Mouse (Mus musculus) forebrain, embryonic 16.5 days (tissue): ENCODE measurements around the gene Abca7. TPM values are rescaled to one million over a fixed set of nuclear protein-coding genes. Genes with fewer than 3 reads are reported as not detected.

Experiments
- ATAC-seq: fragments of 200-750 bp; cut with Nextera tagmentation; 2 replicates; pipeline ENCODE4 v1.8.0; 2017; ENCODE audit warnings: mild to moderate bottlenecking, moderate library complexity
- H3K27ac ChIP-seq: fragments of 300-500 bp; sonication (generic); 2 replicates; pipeline ENCODE4 v1.5.1; 2014; ENCODE audit warnings: low read length, control low read depth
- H3K27me3 ChIP-seq: fragments of 300-500 bp; sonication (generic); replicated peaks from 2 replicates; pipeline ENCODE4 v1.6.1; 2014; ENCODE audit warnings: low read length; ENCODE audit not compliant: control insufficient read depth, insufficient read depth
- H3K36me3 ChIP-seq: fragments of 300-500 bp; sonication (generic); 2 replicates; pipeline ENCODE4 v1.6.1; 2014; ENCODE audit not compliant: control insufficient read depth, insufficient read depth
- H3K4me1 ChIP-seq: fragments of 300-500 bp; sonication (generic); replicated peaks from 2 replicates; pipeline ENCODE4 v1.6.1; 2014; ENCODE audit warnings: low read length; ENCODE audit not compliant: control insufficient read depth, insufficient read depth
- H3K4me2 ChIP-seq: fragments of 300-500 bp; sonication (generic); 2 replicates; pipeline ENCODE4 v1.6.1; 2014; ENCODE audit warnings: mild to moderate bottlenecking, low read length, control low read depth
- H3K4me3 ChIP-seq: fragments of 300-500 bp; sonication (generic); replicated peaks from 2 replicates; pipeline ENCODE4 v1.5.1; 2014; ENCODE audit warnings: mild to moderate bottlenecking, low read length, control low read depth
- H3K9ac ChIP-seq: fragments of 300-500 bp; sonication (generic); replicated peaks from 2 replicates; pipeline ENCODE4 v1.6.1; 2014; ENCODE audit warnings: low read depth, low read length, control low read depth
- H3K9me3 ChIP-seq: fragments of 300-500 bp; sonication (generic); 2 replicates; pipeline ENCODE4 v1.6.1; 2016; ENCODE audit warnings: low read length; ENCODE audit not compliant: control insufficient read depth
- WGBS: fragments of 180-500 bp; shearing (Covaris S2); extraction: QIAGEN DNeasy Blood & Tissue Kit; methylation state at CpG from one replicate; pipeline ENCODE4 v1.1.7; 2014; 5-methylcytosine and 5-hydroxymethylcytosine counted together
- polyA plus RNA-seq: library from polyadenylated mRNA; unstranded; fragments of >200 nt; fragmentation: Nextera tagmentation; extraction: Ambion mirVana; gene quantifications from 2 replicates; pipeline ENCODE4 v1.2.1, GENCODE M21; 2015

Gene Abca7
- polyA plus RNA-seq, 1 experiment from 2014 or later, result 4.7 TPM

DNA sequence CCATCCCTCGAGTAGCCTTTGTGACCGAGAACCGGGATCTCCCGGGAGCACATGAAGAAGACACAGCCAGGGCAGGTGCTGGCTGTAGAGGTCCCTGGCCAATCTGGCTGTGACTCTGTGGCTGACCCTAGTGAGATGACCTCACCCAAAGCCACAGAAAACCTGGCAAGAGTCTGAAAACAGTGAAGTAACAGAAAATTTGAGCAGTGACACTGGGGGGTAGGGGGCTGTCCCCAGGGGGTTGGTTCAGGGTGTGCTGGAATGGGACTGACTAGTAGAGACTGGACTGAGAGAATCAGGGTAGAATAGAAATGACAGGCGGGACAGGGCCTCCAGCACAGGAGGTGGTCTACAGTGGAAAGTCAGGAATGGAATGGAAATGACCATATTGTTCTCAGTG is 13.1 kb upstream of the Abca7 start:
- 76% methylated on average over 5 of the region's 5 CpGs for WGBS

DNA sequence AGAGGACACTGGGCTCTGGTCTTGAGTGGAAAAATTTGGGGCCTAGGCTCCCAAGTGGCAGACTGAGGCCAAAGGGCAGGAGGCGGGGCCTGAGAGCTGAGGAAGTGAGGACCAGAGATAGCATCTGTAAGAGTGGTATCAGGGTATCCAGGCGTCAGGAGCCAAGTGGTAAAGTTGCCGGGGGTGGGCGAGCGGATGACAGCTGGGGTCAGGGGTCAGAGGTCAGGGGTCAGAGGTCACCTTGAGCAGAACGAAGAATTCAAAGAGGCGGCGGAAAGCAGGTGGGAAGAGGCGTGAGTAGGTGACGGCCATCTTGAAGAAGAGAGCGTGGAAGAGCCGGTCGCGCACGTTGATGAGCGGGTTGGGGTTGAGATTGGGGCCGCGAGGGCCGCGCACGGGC is 12.6 kb upstream of the Abca7 start:
- Histone ChIP-seq H3K27ac (peak overlapping the region; percentile 96), H3K4me1 (peaks cover 40% of the 10 kb centered on the region), H3K36me3 (0 out of 2 replicates have a peak, but pooled peaks cover 4% of the 10 kb centered on the region), H3K9me3 (no peaks in the 10 kb centered on the region), H3K4me2 (peak overlapping the region; percentile 99), H3K9ac (peak overlapping the region; percentile 89), H3K4me3 (peak overlapping the region; percentile 83), H3K27me3 (peaks cover 18% of the 10 kb centered on the region)
- ATAC-seq, result no peak
- 1% methylated on average over 21 of the region's 21 CpGs for WGBS

More for the DNA sequence above, 13.1 kb upstream of the Abca7 start:
- H3K9ac ChIP-seq, result peak overlapping the region; percentile 89
- H3K27ac ChIP-seq, result no peak overlapping the region
- peaks cover 8% of the 10 kb centered on the region for H3K36me3 ChIP-seq
- peaks cover 36% of the 10 kb centered on the region for H3K4me1 ChIP-seq
- no peak for ATAC-seq
- no peaks in the 10 kb centered on the region for H3K9me3 ChIP-seq
- peak overlapping the region; percentile 99 for H3K4me2 ChIP-seq
- peak overlapping the region; percentile 83 for H3K4me3 ChIP-seq
- H3K27me3 ChIP-seq, result peaks cover 13% of the 10 kb centered on the region

DNA sequence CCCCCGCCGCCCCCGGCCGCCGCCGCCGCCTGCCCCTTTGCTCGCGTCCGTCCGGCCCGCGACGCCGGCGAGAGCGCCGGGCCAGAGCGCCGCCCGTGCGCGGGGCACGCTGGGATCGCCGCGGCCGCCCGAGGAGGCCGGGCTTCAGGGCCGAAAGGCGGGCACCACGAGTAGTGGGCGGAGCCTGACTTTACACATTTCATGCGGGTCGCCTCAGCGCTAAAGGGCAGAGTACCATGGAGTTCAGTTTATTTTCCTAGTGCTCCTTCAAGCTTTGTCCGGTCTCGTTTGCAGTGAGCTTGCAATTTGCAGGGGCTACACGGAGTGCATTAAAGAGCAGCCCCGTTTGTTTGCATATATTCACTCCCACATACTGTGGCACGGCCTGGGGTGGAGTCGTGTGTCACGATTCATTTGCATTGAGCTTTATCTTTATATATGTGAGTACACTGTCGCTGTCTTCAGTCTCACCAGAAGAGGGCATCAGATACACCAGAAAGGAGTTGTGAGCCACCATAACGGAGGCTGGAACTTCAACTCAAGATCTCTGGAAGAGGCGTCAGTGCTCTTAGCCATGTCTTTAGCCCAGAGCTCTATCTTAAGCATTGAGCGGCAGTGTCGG is 12.0 kb upstream of the Abca7 start, which contains the start of gene Tmem259:
Gene Tmem259 (minus strand): TSS at position 136 of the 622 bp plus-strand sequence.
- WGBS, result under 1% methylated on average over 30 of the region's 49 CpGs
- Histone ChIP-seq H3K9ac (peak within 1 kb of the TSS; percentile 89), H3K9me3 (no peaks in the 10 kb centered on the region), H3K27ac (peak within 1 kb of the TSS; percentile 96), H3K4me3 (peak within 1 kb of the TSS; percentile 83), H3K4me2 (peak within 1 kb of the TSS; percentile 99), H3K36me3 (no peaks in the 10 kb centered on the region), H3K27me3 (peaks cover 24% of the 10 kb centered on the region), H3K4me1 (peaks cover 40% of the 10 kb centered on the region)
- peak; percentile 81 for ATAC-seq

DNA sequence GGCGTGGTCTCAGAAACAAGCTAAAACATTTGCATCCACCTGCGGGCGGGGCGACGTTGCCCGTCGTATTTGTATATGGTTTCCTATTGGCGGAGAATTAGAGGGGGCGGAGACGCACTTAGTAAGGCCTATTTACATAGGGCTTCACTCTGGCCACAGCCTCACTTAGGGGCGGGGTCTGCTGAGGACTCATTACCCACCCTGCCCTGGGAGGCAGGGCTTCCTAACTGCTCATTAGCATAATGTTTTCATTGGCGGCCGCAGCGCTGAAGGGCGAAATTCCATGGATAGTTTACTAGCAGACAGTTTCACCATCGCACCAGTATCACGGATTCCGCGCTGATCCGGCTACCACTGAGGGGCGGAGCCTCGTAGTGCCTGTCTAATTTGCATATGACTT is 11.4 kb upstream of the Abca7 start:
- H3K27ac ChIP-seq, result peak overlapping the region; percentile 96
- peak overlapping the region; percentile 83 for H3K4me3 ChIP-seq
- peak overlapping the region; percentile 89 for H3K9ac ChIP-seq
- no peaks in the 10 kb centered on the region for H3K36me3 ChIP-seq
- H3K9me3 ChIP-seq, result no peaks in the 10 kb centered on the region
- WGBS, result under 1% methylated on average over 22 of the region's 22 CpGs
- peak overlapping the region; percentile 99 for H3K4me2 ChIP-seq
- H3K27me3 ChIP-seq, result peaks cover 30% of the 10 kb centered on the region
- peaks cover 40% of the 10 kb centered on the region for H3K4me1 ChIP-seq
- peak; percentile 95 for ATAC-seq

DNA sequence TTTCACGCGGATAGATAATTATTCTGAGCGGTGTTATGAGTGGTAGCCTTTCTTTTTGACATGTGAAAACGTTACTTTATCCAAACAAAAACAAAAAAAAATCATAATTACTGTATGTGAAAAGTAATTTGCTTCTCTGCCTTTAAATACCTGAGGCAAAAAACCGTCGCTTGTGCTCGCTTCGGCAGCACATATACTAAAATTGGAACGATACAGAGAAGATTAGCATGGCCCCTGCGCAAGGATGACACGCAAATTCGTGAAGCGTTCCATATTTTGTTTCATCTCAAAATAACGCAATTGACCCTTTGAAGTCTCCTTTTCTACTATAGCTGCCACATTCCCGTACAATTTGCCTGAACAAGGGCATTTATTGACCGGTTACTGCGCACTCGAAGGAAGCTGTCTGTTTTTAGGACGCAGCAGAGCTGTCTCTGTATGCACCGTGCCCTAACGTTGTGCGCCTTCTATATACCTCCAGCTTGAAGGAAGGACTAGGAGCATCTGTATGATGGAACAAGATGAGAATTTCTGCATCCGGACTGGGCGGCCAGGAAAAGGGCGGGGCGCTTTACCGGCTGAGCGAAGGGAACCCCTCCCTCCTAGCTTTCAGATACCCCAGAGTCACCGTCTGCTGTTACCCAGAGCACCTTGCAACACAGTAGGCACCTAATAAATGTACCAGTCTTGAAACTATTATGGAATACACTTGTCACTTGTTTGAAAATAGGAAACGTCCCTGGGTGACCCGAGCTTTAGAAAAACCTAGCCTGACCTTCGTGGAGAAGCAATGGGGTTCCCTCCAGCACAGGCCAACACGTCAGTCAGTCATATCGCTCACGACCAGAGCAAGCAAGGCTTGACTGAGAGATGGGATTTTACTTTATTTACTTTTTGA is 10.7 kb upstream of the Abca7 start:
- Histone ChIP-seq H3K4me3 (peak overlapping the region; percentile 83), H3K4me1 (peaks cover 40% of the 10 kb centered on the region), H3K27me3 (peaks cover 34% of the 10 kb centered on the region), H3K36me3 (no peaks in the 10 kb centered on the region), H3K4me2 (peak overlapping the region; percentile 99), H3K27ac (peak overlapping the region; percentile 96), H3K9me3 (no peaks in the 10 kb centered on the region), H3K9ac (peak overlapping the region; percentile 89)
- WGBS, result 4% methylated on average over 35 of the region's 35 CpGs
- ATAC-seq, result peak; percentile 24; the same call in 1 of the 2 replicates

DNA sequence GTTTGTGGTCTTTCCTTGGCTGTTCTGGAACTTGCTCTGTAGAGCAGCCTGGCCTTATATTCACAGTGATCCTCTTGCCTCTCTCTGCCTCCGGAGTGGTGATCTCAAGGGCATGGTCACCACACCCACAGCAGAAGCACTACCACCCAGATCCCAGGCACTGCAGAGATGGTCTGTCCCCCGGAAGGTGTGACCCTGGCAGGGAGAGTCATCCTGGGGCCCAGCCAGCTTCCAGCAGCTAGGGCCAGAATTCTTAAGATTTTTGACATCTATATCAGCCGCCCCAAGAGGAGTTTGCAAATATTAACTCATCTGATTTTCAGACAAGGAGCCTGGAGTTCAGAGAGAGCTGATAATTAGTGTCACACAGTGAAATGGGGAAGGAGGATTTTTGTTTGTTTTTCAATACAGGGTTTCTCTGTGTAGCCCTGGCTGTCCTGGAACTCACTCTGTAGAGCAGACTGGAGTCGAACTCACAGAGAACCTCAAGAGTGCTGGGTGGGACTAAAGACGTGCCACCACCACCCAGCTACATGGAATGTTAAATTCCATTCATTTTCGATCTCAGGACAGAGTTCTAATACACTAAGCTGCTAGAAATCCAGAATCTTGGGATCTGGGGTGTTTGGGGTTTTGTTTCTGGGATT is 9.9 kb upstream of the Abca7 start:
- Histone ChIP-seq H3K27me3 (peaks cover 38% of the 10 kb centered on the region), H3K27ac (peak overlapping the region; percentile 96; the same call in 1 of the 2 replicates), H3K9ac (peak overlapping the region; percentile 89; the same call in 1 of the 2 replicates), H3K4me2 (peak overlapping the region; percentile 99), H3K9me3 (peaks cover 5% of the 10 kb centered on the region; the same call in 1 of the 2 replicates), H3K4me1 (peaks cover 37% of the 10 kb centered on the region), H3K4me3 (peak overlapping the region; percentile 83), H3K36me3 (no peaks in the 10 kb centered on the region)
- WGBS, result 48% methylated on average over 6 of the region's 6 CpGs
- ATAC-seq, result no peak

DNA sequence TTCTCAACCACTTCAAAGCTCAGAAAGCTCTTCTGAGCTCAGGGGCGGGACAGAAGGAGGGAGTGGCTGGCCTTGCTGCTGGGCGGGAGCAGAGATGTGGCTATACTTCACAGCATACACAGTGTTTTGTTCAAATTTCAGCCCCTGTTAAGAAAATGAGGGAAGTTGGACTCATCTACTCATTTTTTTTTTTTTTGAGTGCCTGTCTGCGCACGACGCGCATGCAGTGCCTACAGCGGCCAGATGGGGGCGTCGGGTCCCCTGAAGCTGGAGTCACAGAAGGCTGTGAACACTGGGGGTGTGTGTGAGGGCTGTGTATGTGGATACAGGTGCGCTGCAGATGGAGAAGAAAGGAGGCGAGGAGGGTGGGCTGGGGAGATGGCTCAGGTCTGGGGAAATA is 9.3 kb upstream of the Abca7 start:
- WGBS, result 1% methylated on average over 11 of the region's 11 CpGs
- Histone ChIP-seq H3K9me3 (peaks cover 5% of the 10 kb centered on the region; the same call in 1 of the 2 replicates), H3K4me2 (no peak overlapping the region), H3K9ac (no peak overlapping the region), H3K27ac (no peak overlapping the region), H3K4me3 (no peak overlapping the region), H3K36me3 (no peaks in the 10 kb centered on the region), H3K4me1 (peaks cover 32% of the 10 kb centered on the region), H3K27me3 (peaks cover 38% of the 10 kb centered on the region)
- no peak for ATAC-seq

DNA sequence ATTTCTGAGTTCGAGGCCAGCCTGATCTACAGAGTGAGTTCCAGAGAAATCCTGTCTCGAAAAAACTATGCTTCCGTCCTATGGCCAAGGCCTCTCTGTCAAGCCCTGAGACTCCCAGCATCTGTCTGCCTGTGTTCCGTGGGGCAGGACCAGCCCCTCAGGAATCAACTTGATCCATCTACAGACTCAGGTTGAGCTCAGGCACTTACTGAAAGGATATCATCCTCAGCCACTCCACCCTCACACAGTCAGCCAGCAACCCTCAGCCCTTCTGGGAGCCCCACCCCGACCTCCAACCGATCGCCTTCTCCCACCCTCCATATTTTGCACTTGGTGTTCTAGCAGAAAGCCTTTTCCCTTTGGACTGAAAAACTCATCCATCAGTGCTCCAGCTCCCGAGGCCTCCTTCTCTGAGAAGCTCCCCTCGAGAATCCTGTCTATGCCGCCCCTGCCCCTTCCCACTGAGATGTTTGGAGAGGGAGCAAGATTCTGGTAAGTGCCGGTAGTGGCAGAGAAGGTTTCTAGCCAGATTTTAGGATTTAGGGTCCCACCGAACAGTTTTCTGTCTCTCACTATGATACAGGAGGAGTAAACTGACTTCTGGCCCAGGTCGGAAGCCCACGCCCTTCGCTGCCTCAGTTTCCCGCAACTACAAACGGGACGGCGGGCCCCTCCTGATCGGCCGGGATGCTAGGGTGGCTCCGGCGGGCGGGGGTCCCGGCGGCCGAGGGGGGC is 8.4 kb upstream of the Abca7 start:
- 13% methylated on average over 27 of the region's 27 CpGs for WGBS
- Histone ChIP-seq H3K36me3 (no peaks in the 10 kb centered on the region), H3K27ac (no peak overlapping the region), H3K4me1 (peaks cover 25% of the 10 kb centered on the region), H3K4me2 (peak overlapping the region; percentile 61), H3K4me3 (peak overlapping the region; percentile 48), H3K9ac (peak overlapping the region; percentile 47), H3K9me3 (peaks cover 5% of the 10 kb centered on the region; the same call in 1 of the 2 replicates), H3K27me3 (peaks cover 38% of the 10 kb centered on the region)
- no peak for ATAC-seq
